Mouse (Mus musculus) cerebellum, postnatal 10 days (tissue): ENCODE data around the gene Cep63.

ENCODE experiments used
- DNase-seq, 2 experiments: peaks; one replicate each; pipeline ENCODE4 v3.0.0; 2021; ENCODE audit warnings: mixed read lengths in 2 of 2

Cep63 gene

DNA sequence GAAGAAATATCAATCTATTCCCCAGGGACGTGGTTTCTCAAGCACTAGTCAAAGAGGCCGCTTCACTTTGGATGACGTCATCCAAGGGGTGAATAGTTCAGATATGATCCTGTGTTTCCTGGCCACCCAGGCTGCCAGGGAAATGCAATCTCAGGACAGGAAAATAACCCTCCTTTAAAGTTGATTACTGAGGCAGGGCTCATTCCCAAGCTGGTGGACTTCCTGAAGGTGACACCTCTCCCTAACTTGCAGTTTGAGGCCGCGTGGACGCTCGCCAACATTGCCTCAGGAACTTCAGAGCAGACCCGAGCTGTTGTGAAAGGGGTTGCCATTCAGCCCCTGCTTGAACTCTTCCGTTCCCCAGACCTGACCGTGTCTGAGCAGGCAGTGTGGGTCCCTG lies 74.6 kb downstream of the Cep63 start:
- DNase-seq, result peak in 1 of 2 experiments; percentile 13

- DNase-seq, result no peak
Observed at GRCm38 (mm10) chr9:102549211-102549610, 77.1 kb downstream of the Cep63 start.

GRCm38 (mm10) chr9:102547028-102547354 lies 79.3 kb downstream of the Cep63 start:
- peak; percentile 27 for DNase-seq

GRCm38 (mm10) chr9:102546256-102547027 lies 79.9 kb downstream of the Cep63 start:
- peak in 1 of 2 experiments; percentile 11 for DNase-seq

GRCm38 (mm10) chr9:102545406-102546255 lies 80.7 kb downstream of the Cep63 start:
- peak; percentile 72 to 73 for DNase-seq

DNA sequence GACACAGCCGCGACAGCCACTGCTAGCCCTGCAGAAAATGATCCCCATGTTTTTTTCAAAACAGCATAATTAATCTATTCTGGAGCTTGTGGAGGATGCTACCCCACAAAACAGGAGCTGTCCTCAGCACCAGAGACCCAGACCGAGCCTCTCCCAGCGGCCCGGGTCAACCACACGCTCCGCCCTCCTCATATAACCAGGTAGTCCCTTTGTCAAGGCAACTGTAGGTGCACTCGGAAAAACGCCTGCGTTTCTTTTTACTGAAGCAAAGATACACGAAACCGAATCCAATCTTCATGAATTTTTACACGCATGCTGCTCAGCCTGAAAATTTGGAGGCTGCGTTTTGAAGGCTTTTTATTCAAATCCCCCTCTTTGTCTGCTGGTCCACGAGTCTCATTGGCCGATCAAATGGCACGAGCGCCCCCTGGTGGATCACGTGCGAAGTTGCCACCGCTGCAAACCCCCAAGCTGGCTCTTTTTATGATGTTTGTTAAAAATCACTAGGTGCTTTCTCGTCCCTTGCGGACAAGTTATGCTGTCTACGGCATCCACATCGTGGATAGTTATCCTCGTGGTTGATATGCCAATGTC lies 81.5 kb downstream of the Cep63 start:
- DNase-seq, result peak; percentile 95 to 96

- DNase-seq, result peak; percentile 86 to 87
Observed at GRCm38 (mm10) chr9:102544116-102544772, 82.1 kb downstream of the Cep63 start.

DNA sequence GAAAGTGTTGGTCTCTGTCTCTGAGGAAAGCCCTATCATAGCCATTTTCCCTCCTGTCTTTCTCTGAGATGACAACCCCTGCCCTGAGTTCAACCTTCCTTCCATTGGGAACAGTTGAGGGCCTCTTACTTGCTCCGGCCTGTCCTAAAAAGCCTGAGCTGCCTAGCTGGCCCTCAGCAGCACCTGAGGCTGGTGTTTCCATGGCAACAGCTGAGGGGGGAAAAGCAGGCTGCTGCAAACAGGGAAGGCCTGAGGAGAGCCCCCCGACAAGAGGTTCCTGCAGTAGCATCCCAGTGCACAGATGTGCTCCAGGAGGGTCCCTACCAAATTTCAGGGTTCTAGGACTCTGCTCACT lies 82.6 kb downstream of the Cep63 start:
- peak; percentile 50 to 57 for DNase-seq

DNA sequence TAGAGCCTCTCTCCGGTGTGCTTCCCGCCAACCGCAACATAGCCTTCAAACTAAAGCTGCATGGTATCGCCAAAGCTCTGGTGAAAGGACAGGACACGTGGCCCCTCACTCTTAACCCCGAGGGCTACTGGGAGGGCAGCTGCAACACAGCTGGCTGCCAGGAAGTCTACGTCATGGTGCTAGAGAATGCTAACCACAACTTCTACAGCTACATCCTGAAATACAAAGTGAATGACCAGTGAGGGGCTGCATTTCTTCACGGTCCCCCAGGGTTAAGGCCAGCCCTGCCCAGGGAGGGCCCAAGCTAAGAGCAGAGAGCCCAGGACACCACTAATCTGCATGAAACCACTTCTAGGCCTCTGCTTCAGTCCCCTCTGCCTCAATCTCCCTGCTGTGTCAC lies 83.8 kb downstream of the Cep63 start:
- DNase-seq, result no peak

GRCm38 (mm10) chr9:102541666-102542065 lies 84.7 kb downstream of the Cep63 start:
- no peak for DNase-seq

DNA sequence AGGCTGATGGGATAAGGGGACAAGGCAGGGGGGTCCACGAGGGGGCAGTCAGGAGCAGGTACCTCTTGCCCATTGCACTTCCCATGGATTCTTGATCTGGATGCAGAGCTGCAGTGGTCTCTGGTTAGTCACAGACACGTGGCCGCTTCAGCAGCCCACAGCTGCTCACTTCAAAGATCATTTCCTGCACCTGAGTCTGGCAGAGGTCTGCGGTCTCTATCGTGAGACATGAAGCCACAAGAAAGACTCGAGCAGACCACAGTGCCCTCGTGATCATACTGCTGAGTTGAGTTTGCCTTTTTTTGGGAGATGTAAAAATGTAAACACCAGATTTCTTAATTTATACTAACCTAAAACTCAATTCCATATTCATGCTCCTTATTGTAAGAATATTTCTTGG lies 86.6 kb downstream of the Cep63 start:
- DNase-seq, result no peak

DNA sequence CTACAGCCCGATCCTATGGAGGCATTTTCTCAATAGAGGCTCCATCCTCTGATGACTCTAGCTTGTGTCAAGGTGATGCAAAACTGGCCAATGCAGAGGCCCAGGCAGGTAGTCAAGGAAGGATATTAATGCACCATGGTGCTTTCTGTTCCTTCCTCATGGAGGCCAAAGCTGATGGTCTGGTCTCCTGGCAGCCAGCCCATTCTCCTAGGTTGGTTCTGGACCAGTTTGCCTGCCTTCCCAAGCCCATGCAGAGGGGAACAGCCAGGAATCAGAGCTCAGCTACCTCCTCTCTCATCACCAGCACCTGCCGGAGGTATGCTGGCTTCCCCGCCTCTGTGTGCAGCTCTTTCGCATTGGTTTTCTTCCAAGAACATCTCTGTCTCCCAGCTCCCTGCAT lies 89.4 kb downstream of the Cep63 start:
- DNase-seq, result peak; percentile 51 to 67
